Mouse (Mus musculus): ENCODE data around the gene Olfr301.

Olfr301 gene

GRCm38 (mm10) chr7:86403546-86403945, at the start of gene Olfr301:
Gene Olfr301 (plus strand): TSS chr7:86403846.
- DNase-seq (ENCODE audit: low spot score in 2 of 2) = no peak

GRCm38 (mm10) chr7:86366828-86367227, 36.8 kb upstream of the Olfr301 start, which contains the start of gene Olfr305:
Gene Olfr305 (minus strand): TSS chr7:86366928.
- no peak for DNase-seq (ENCODE audit: low spot score in 2 of 2)

GRCm38 (mm10) chr7:86385769-86386168, 17.9 kb upstream of the Olfr301 start:
- DNase-seq (ENCODE audit: low spot score in 2 of 2) = no peak

GRCm38 (mm10) chr7:86386558-86386957, 17.1 kb upstream of the Olfr301 start, which contains the start of gene Olfr304:
Gene Olfr304 (minus strand): TSS chr7:86386658.
- DNase-seq (ENCODE audit: low spot score in 2 of 2) = no peak

- no peak for DNase-seq (ENCODE audit: low spot score in 2 of 2)
Observed at GRCm38 (mm10) chr7:86397689-86398088, 6.0 kb upstream of the Olfr301 start, which contains the start of gene Olfr303. Gene Olfr303 (minus strand): TSS chr7:86397789.

GRCm38 (mm10) chr7:86459621-86460020, 56.0 kb downstream of the Olfr301 start, which contains the start of gene Olfr299:
Gene Olfr299 (plus strand): TSS chr7:86459921.
- DNase-seq (ENCODE audit: low spot score in 2 of 2) = no peak

Measured in left cerebral cortex, adult 9 months (tissue).